Comparison of ENCODE assay signal across 9 mouse cellular contexts in genomic region chr1:88357458-88358090, GRCm38 (mm10). TPM values are rescaled to one million over a fixed set of nuclear protein-coding genes. Genes with fewer than 3 reads are reported as not detected.
DNase-seq lines count a peak whose midpoint lies in the region; ATAC-seq and TF ChIP-seq lines count a peak whose summit lies in the region.
"Had no signal": no experiment of that assay in that cellular context is flagged by ENCODE, and none has a peak within 500 bp of the region (broad histone marks: within the 10 kb centered on the region; RNA-seq: fewer than 3 reads in every experiment).

No protein-coding gene starts in this region.

- no peaks in the 10 kb centered on the region for H3K9me3 ChIP-seq in heart, postnatal 0 days (replicated peaks; ENCODE audit: control insufficient read depth, low read length)
- H3K9me3 ChIP-seq in liver, embryonic 12.5 days (replicated peaks) = no peaks in the 10 kb centered on the region
- no peaks in the 10 kb centered on the region for H3K9me3 ChIP-seq in neural tube, embryonic 15.5 days (replicated peaks)

- peak; percentile 68 for TF ChIP-seq CTCF in heart, postnatal 0 days (IDR thresholded peaks at IDR 0.05; ENCODE audit: low read depth)

- H3K27me3 ChIP-seq in heart, postnatal 0 days (ENCODE audit: control insufficient read depth, insufficient read depth, low read length) = no peaks in the 10 kb centered on the region
- no peaks in the 10 kb centered on the region for H3K27me3 ChIP-seq in liver, embryonic 12.5 days (replicated peaks)
- H3K27me3 ChIP-seq in neural tube, embryonic 15.5 days (replicated peaks) = no peaks in the 10 kb centered on the region

- WGBS in heart, postnatal 0 days = 64% methylated on average over 6 of the region's 6 CpGs
- WGBS in liver, embryonic 12.5 days (ENCODE audit: insufficient replicate concordance) = 61% methylated on average over 6 of the region's 6 CpGs
- WGBS in neural tube, embryonic 15.5 days = 63% methylated on average over 6 of the region's 6 CpGs

- peak; percentile 12 to 35 for DNase-seq in CD8-positive naive resting alpha-beta T cell, adult 2 months (ENCODE audit: low read depth in 2 of 2, low spot score in 2 of 2)
- peak; percentile 87 for DNase-seq in ZHBTc4 (ENCODE audit: low read depth, low spot score)
- peak; percentile 94 for DNase-seq in embryo, embryonic 10.5 days (ENCODE audit: low spot score)
- peak; percentile 71 for DNase-seq in heart, postnatal 0 days (ENCODE audit: low spot score)
- DNase-seq in kidney, postnatal 25 days = peak; percentile 69 to 82

- H3K36me3 ChIP-seq in heart, postnatal 0 days (replicated peaks; ENCODE audit: control insufficient read depth, insufficient read depth, low read length) = no peaks in the 10 kb centered on the region
- H3K36me3 ChIP-seq in liver, embryonic 12.5 days = no peaks in the 10 kb centered on the region
- no peaks in the 10 kb centered on the region for H3K36me3 ChIP-seq in neural tube, embryonic 15.5 days

- no peak overlapping the region for H3K4me3 ChIP-seq in heart, postnatal 0 days (ENCODE audit: low read depth, low read length)
- no peak overlapping the region for H3K4me3 ChIP-seq in liver, embryonic 12.5 days
- H3K4me3 ChIP-seq in neural tube, embryonic 15.5 days (replicated peaks) = no peak overlapping the region

- H3K4me1 ChIP-seq in heart, postnatal 0 days (ENCODE audit: control insufficient read depth, insufficient read depth) = no peaks in the 10 kb centered on the region
- no peaks in the 10 kb centered on the region for H3K4me1 ChIP-seq in liver, embryonic 12.5 days
- no peaks in the 10 kb centered on the region for H3K4me1 ChIP-seq in neural tube, embryonic 15.5 days

- H3K9ac ChIP-seq in heart, postnatal 0 days (replicated peaks; ENCODE audit: low read depth, low read length) = no peak overlapping the region
- H3K9ac ChIP-seq in liver, embryonic 12.5 days = no peak overlapping the region
- H3K9ac ChIP-seq in neural tube, embryonic 15.5 days (replicated peaks) = no peak overlapping the region

- TF ChIP-seq EP300 in heart, postnatal 0 days (IDR thresholded peaks at IDR 0.05; ENCODE audit: low read depth) = no peak

- no peak overlapping the region for H3K27ac ChIP-seq in heart, postnatal 0 days (ENCODE audit: low read depth)
- H3K27ac ChIP-seq in liver, embryonic 12.5 days = no peak overlapping the region
- no peak overlapping the region; the same call in 1 of the 2 replicates for H3K27ac ChIP-seq in neural tube, embryonic 15.5 days (replicated peaks)
- H3K27ac ChIP-seq: macrophage had no signal

- H3K4me2 ChIP-seq in heart, postnatal 0 days (ENCODE audit: low read depth, low read length) = no peak overlapping the region
- H3K4me2 ChIP-seq in liver, embryonic 12.5 days = no peak overlapping the region
- no peak overlapping the region for H3K4me2 ChIP-seq in neural tube, embryonic 15.5 days

- ATAC-seq in heart, postnatal 0 days (ENCODE audit: insufficient read depth, low read depth) = no peak
- peak; percentile 35 for ATAC-seq in liver, embryonic 12.5 days
- peak; percentile 91 for ATAC-seq in neural tube, embryonic 15.5 days (ENCODE audit: low FRiP score)
- no peak for ATAC-seq in activated CD4-positive, CD25-positive, alpha-beta regulatory T cell, adult 4 months

RNA-seq across cellular contexts. Expression of gene Spp2, which starts 49.2 kb away (rescaled TPM):
- 0.50 TPM in 1 of 2 replicates, not detected in the other for total RNA-seq in heart, postnatal 0 days (2014; rRNA removed; ENCODE audit: low replicate concordance)
- polyA plus RNA-seq in heart, postnatal 0 days (2015; fragmentation: Nextera tagmentation; extraction: Ambion mirVana) = 0.16 TPM in 1 of 2 replicates, not detected in the other
- polyA plus RNA-seq in liver, embryonic 12.5 days (2016; fragmentation: Nextera tagmentation; extraction: Ambion mirVana) = 105 and 113 TPM in 2 replicates
- polyA plus RNA-seq in neural tube, embryonic 15.5 days (2015; fragmentation: Nextera tagmentation; extraction: Ambion mirVana) = not detected in 2 replicates
- polyA plus RNA-seq in activated CD4-positive, CD25-positive, alpha-beta regulatory T cell, adult 4 months (2017; shearing (Covaris generic)) = not detected
- polyA plus RNA-seq: macrophage had no signal

Comparison
In these comparisons a context has a peak if more than half of its experiments do, and no peak if none do; other contexts are left out.
1. DNase-seq: peak in every context shown above with its lines; median percentile 94 in embryo, embryonic 10.5 days; 87 in ZHBTc4; 76 in kidney, postnatal 25 days; 71 in heart, postnatal 0 days; 24 in CD8-positive naive resting alpha-beta T cell, adult 2 months.
2. ATAC-seq: peak in liver, embryonic 12.5 days (single experiment) and neural tube, embryonic 15.5 days (single experiment); none in heart, postnatal 0 days (single experiment) and activated CD4-positive, CD25-positive, alpha-beta regulatory T cell, adult 4 months (single experiment).
3. RNA of gene Spp2, which starts 49.2 kb away (polyA plus RNA-seq): 105 to 113 TPM in liver, embryonic 12.5 days; 0.16 TPM in heart, postnatal 0 days, not detected in neural tube, embryonic 15.5 days and not detected in activated CD4-positive, CD25-positive, alpha-beta regulatory T cell, adult 4 months; every median in the first group is over 10 times any median in the second.